ENCODE assay signal across 20 mouse cellular contexts in the genomic region with DNA sequence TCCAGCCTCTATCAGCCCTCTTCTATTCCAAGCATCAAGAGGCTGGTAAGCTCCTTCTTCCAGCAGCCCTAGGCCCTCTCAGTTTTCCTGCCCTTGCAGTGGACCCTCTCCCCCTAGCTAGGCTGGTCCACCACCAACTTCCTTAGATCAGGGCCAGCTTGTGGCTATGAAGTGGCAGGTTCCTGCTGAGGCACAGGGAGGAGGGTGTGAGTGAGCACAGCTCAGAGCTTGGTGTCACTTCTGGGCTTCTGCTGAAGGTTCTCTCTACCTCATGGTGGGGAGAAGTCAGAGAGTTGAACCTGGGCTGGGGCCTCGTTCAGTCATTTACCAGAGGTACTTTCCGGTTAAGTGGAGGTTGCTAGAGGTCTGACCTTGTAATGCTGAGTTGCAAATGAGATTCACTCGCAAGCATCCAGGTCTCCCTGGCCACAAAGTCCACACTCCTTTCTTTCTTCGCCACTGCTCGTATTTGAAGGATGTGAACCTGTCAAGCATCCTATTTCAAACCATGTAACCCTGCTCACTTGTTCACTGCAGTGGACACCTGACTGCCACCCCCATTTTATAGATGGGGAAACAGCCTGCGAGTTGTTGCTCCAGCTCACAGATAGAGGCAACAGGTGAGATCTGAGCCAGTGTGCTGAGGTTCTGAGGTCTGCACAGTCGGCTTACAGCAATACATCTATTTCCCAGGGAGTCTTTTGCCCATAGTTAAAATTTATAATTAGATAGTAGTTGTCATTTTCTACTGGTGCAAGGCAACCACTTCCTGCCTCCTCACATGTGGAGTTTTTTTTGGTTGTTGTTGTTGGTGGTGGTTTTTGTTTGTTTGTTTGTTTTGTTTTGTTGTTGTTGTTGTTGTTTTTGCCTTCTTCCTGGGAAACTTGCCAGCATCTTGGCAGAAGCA. TPM values are rescaled to one million over a fixed set of nuclear protein-coding genes. Genes with fewer than 3 reads are reported as not detected.
DNase-seq lines count a peak whose midpoint lies in the region; ATAC-seq lines count a peak whose summit lies in the region.
"Had no signal": no experiment of that assay in that cellular context is flagged by ENCODE, and none has a peak within 500 bp of the region (broad histone marks: within the 10 kb centered on the region; RNA-seq: fewer than 3 reads in every experiment).

No protein-coding gene starts in this region.

- H3K4me2 ChIP-seq in forebrain, embryonic 11.5 days (ENCODE audit: low read depth, low read length, severe bottlenecking): no peak overlapping the region
- H3K4me2 ChIP-seq: heart, embryonic 15.5 days; intestine, embryonic 15.5 days; liver, embryonic 11.5 days; midbrain, embryonic 12.5 days; neural tube, embryonic 12.5 days had no signal

- H3K9ac ChIP-seq in forebrain, embryonic 11.5 days (ENCODE audit: low read length): no peak overlapping the region
- H3K9ac ChIP-seq: forebrain, postnatal 0 days; heart, embryonic 15.5 days; intestine, embryonic 15.5 days; midbrain, embryonic 12.5 days; neural tube, embryonic 12.5 days had no signal

- 75% methylated on average over 7 of the region's 7 CpGs for WGBS in forebrain, embryonic 11.5 days
- WGBS in forebrain, embryonic 10.5 days: 81% methylated on average over 7 of the region's 7 CpGs

- no peak overlapping the region for H3K4me3 ChIP-seq in forebrain, embryonic 11.5 days (ENCODE audit: low read depth, low read length)
- H3K4me3 ChIP-seq in forebrain, embryonic 10.5 days: no peak overlapping the region
- H3K4me3 ChIP-seq: gastrocnemius, adult 2 months; heart, adult 2 months; heart, embryonic 15.5 days; intestine, embryonic 15.5 days; limb, embryonic 10.5 days; midbrain, embryonic 12.5 days; neural tube, embryonic 12.5 days had no signal

- H3K27ac ChIP-seq in forebrain, embryonic 11.5 days (ENCODE audit: low read depth, low read length): no peak overlapping the region
- no peak overlapping the region for H3K27ac ChIP-seq in forebrain, embryonic 10.5 days
- H3K27ac ChIP-seq: gastrocnemius, adult 2 months; heart, adult 2 months; heart, embryonic 15.5 days; intestine, embryonic 15.5 days; limb, embryonic 10.5 days; neural tube, embryonic 12.5 days had no signal

- H3K4me1 ChIP-seq in forebrain, embryonic 11.5 days (replicated peaks; ENCODE audit: control insufficient read depth, insufficient read depth, low read length): 0 out of 2 replicates have a peak, but pooled peaks cover 6% of the 10 kb centered on the region
- H3K4me1 ChIP-seq in forebrain, embryonic 10.5 days: peaks cover 35% of the 10 kb centered on the region

- no peak for ATAC-seq in forebrain, embryonic 11.5 days (replicated peaks; ENCODE audit: low FRiP score)
- 0 out of 2 replicates have a peak, but pooled peaks have one; percentile 39 for ATAC-seq in common myeloid progenitor, adult 5-6 weeks (replicated peaks; ENCODE audit: low read depth, poor library complexity, severe bottlenecking)
- ATAC-seq: intestine, embryonic 15.5 days had no signal

- peak; percentile 38 for DNase-seq in forebrain, embryonic 11.5 days (ENCODE audit: low spot score)
- DNase-seq in forebrain, embryonic 10.5 days (ENCODE audit: extremely low spot score, low spot score): no peak
- DNase-seq in kidney, adult 8-10 months: peak; percentile 67 to 83
- no peak for DNase-seq in kidney, postnatal 4 days
- peak; percentile 56 to 79 for DNase-seq in kidney, postnatal 25 days
- no peak for DNase-seq in embryo, embryonic 11 days
- DNase-seq in cerebellum, postnatal 10 days: no peak
- DNase-seq: cerebellum, adult 9-10 months; forebrain, postnatal 0 days; gastrocnemius, adult 2 months; heart, adult 2 months; lung, adult 2 months had no signal

- no peaks in the 10 kb centered on the region for H3K36me3 ChIP-seq in forebrain, embryonic 11.5 days (ENCODE audit: control insufficient read depth, insufficient read depth, low read length)
- no peaks in the 10 kb centered on the region for H3K36me3 ChIP-seq in forebrain, embryonic 10.5 days (replicated peaks)
- H3K36me3 ChIP-seq: heart, embryonic 15.5 days; intestine, embryonic 15.5 days; limb, embryonic 10.5 days; midbrain, embryonic 12.5 days; neural tube, embryonic 12.5 days had no signal

- H3K27me3 ChIP-seq in forebrain, embryonic 11.5 days (ENCODE audit: control insufficient read depth, insufficient read depth, low read length): no peaks in the 10 kb centered on the region
- no peaks in the 10 kb centered on the region for H3K27me3 ChIP-seq in forebrain, embryonic 10.5 days (ENCODE audit: poor library complexity, severe bottlenecking)
- H3K27me3 ChIP-seq: heart, embryonic 15.5 days; intestine, embryonic 15.5 days; midbrain, embryonic 12.5 days; neural tube, embryonic 12.5 days had no signal

- no peaks in the 10 kb centered on the region for H3K9me3 ChIP-seq in forebrain, embryonic 11.5 days (ENCODE audit: control insufficient read depth, low read length)
- H3K9me3 ChIP-seq in forebrain, embryonic 10.5 days: no peaks in the 10 kb centered on the region
- H3K9me3 ChIP-seq: heart, embryonic 15.5 days; intestine, embryonic 15.5 days; limb, embryonic 10.5 days; midbrain, embryonic 12.5 days; neural tube, embryonic 12.5 days had no signal

RNA-seq across cellular contexts. Expression of a gene that starts 3.1 kb away (rescaled TPM):
- polyA plus RNA-seq in forebrain, embryonic 11.5 days (2014; fragmentation: Nextera tagmentation; extraction: Ambion mirVana): not detected in 2 replicates
- not detected in 2 replicates for polyA plus RNA-seq in forebrain, embryonic 10.5 days (2016; fragmentation: Nextera tagmentation; extraction: Ambion mirVana)
- total RNA-seq in common myeloid progenitor, adult 5-6 weeks (2017): 0.46 TPM in 1 of 2 replicates, not detected in the other
- total RNA-seq: gastrocnemius, adult 2 months; heart, adult 2 months; MEL had no signal
- polyA plus RNA-seq: heart, embryonic 15.5 days had no signal

Comparison
In these comparisons a context has a peak if more than half of its experiments do, and no peak if none do; other contexts are left out.
1. DNase-seq: peak in forebrain, embryonic 11.5 days (single experiment), kidney, adult 8-10 months (2 of 2) and kidney, postnatal 25 days (2 of 2); none in forebrain, embryonic 10.5 days (single experiment), kidney, postnatal 4 days (0 of 2), embryo, embryonic 11 days (single experiment) and cerebellum, postnatal 10 days (0 of 2).